Mouse (Mus musculus) lung, adult 18-20 months (tissue): ENCODE measurements at regions not wholly inside any gene's neighbourhood (a gene's known extent, or its start where the extent isn't known, plus 50 kb on each side); places are given as distances from the start of the nearest gene placed in this dataset.
A peak's percentile ranks its signal among the peaks of the same experiment; 100 is the strongest.

ENCODE experiments used
- DNase-seq, 2 experiments: peaks; one replicate each; pipeline ENCODE4 v3.0.0; 2022; ENCODE audit warnings: mixed read lengths in 2 of 2

GRCm38 (mm10) chrX:163302697-163303096 is 246.8 kb downstream of the Grpr start:
- no peak for DNase-seq

GRCm38 (mm10) chrX:163301045-163301444 is 248.4 kb downstream of the Grpr start:
- DNase-seq = no peak

- DNase-seq = no peak
Measured at GRCm38 (mm10) chrX:163296956-163297628, 252.4 kb downstream of the Grpr start.

- no peak for DNase-seq
Measured at GRCm38 (mm10) chrX:163261248-163261647, 288.2 kb downstream of the Grpr start.

GRCm38 (mm10) chrX:163253048-163253447 is 288.6 kb upstream of the S100g start:
- no peak for DNase-seq

GRCm38 (mm10) chrX:163205260-163205659 is 240.9 kb upstream of the S100g start:
- DNase-seq = no peak

GRCm38 (mm10) chrX:163203446-163203845 is 239.0 kb upstream of the S100g start:
- no peak for DNase-seq

- no peak for DNase-seq
Measured at GRCm38 (mm10) chrX:163181588-163181987, 217.2 kb upstream of the S100g start.

- peak in 1 of 2 experiments; percentile 14 for DNase-seq
Measured at GRCm38 (mm10) chrX:163164810-163165209, 200.4 kb upstream of the S100g start.

GRCm38 (mm10) chrX:163155251-163155650 is 190.9 kb upstream of the S100g start:
- DNase-seq = no peak

GRCm38 (mm10) chrX:163151970-163152369 is 187.6 kb upstream of the S100g start:
- no peak for DNase-seq

GRCm38 (mm10) chrX:163144475-163144874 is 180.1 kb upstream of the S100g start:
- DNase-seq = no peak

- DNase-seq = peak; percentile 18 to 41
Measured at GRCm38 (mm10) chrX:163139475-163139874, 175.1 kb upstream of the S100g start.

GRCm38 (mm10) chrX:163128626-163129025 is 164.2 kb upstream of the S100g start:
- no peak for DNase-seq

GRCm38 (mm10) chrX:163117681-163118393 is 153.4 kb upstream of the S100g start:
- DNase-seq = no peak

GRCm38 (mm10) chrX:163117237-163117636 is 152.8 kb upstream of the S100g start:
- no peak for DNase-seq

- DNase-seq = peak in 1 of 2 experiments; percentile 2
Measured at GRCm38 (mm10) chrX:163095026-163095765, 130.8 kb upstream of the S100g start.
